Mouse (Mus musculus): ENCODE results near the gene Hoxd10. TPM values are rescaled to one million over a fixed set of nuclear protein-coding genes. Genes with fewer than 3 reads are reported as not detected.

The Hoxd10 gene
- polyA plus RNA-seq, 1 experiment from 2014 or later = not detected

GRCm38 (mm10) chr2:74686988-74687697, 4.6 kb upstream of the Hoxd10 start:
- no peaks in the 10 kb centered on the region for H3K36me3 ChIP-seq (replicated peaks)
- H3K4me1 ChIP-seq = peaks cover 12% of the 10 kb centered on the region
- no peak overlapping the region for H3K9ac ChIP-seq
- no peak overlapping the region for H3K27ac ChIP-seq
- no peaks in the 10 kb centered on the region for H3K9me3 ChIP-seq
- 2% methylated on average over 27 of the region's 27 CpGs for WGBS
- ATAC-seq (ENCODE audit: low FRiP score) = no peak
- H3K27me3 ChIP-seq = peaks cover 87% of the 10 kb centered on the region
- no peak overlapping the region for H3K4me2 ChIP-seq
- H3K4me3 ChIP-seq (replicated peaks) = no peak overlapping the region

DNA sequence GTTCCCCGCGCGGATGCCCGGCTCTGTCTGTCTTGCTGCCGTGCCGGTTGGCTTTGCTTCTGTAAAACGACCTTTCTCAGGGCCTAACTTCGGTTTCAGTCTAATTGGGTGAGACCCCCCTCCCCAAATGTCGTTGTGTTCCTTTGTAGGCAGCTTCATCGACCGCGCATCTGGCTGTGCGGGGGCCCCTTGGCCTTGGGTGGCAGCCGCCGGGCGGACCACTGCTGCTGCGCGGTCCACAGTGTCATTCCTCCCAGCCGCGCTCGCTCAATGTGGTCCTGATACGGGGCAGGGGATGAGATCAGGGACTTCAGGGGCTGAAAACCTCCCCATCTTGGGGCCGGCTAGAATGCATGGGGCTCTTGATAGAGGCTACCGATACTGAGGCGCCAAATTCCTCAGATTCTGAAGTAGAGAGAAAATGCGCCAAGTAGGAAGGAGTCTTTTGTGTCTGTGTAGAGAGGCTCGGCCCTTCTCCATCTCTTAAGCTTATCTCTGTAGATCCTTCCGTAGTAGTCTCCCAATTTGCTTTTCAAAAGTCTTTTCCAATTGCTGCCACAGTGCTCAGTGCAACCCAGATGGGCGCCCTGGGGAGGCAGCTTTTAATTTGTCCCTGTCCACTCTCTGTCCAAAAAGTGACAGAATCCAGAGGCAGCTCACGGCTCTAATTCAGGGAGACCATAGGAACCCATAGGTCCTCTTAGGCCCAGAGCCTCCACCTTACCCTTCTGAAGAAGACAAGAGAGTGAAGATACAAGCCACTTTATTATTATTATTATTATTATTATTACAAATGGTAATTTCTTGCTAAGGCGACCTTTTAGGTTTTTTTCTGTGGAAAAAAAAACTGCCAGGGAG, 3.8 kb upstream of the Hoxd10 start:
- no peaks in the 10 kb centered on the region for H3K36me3 ChIP-seq (replicated peaks)
- peaks cover 87% of the 10 kb centered on the region for H3K27me3 ChIP-seq
- WGBS = 1% methylated on average over 31 of the region's 31 CpGs
- no peak overlapping the region for H3K9ac ChIP-seq
- H3K4me1 ChIP-seq = peaks cover 5% of the 10 kb centered on the region; the same call in 1 of the 2 replicates
- H3K4me2 ChIP-seq = no peak overlapping the region
- no peak overlapping the region for H3K4me3 ChIP-seq (replicated peaks)
- H3K9me3 ChIP-seq = no peaks in the 10 kb centered on the region
- ATAC-seq (ENCODE audit: low FRiP score) = no peak
- H3K27ac ChIP-seq = no peak overlapping the region

GRCm38 (mm10) chr2:74688795-74689573, 2.7 kb upstream of the Hoxd10 start:
- Histone ChIP-seq H3K4me1 (peaks cover 4% of the 10 kb centered on the region; the same call in 1 of the 2 replicates), H3K27ac (no peak overlapping the region), H3K4me3 (replicated peaks) (no peak overlapping the region), H3K27me3 (peaks cover 87% of the 10 kb centered on the region), H3K9me3 (no peaks in the 10 kb centered on the region), H3K36me3 (replicated peaks) (no peaks in the 10 kb centered on the region), H3K9ac (no peak overlapping the region), H3K4me2 (no peak overlapping the region)
- 4% methylated on average over 12 of the region's 12 CpGs for WGBS
- no peak for ATAC-seq (ENCODE audit: low FRiP score)

- H3K27me3 ChIP-seq = peaks cover 87% of the 10 kb centered on the region
- no peaks in the 10 kb centered on the region for H3K36me3 ChIP-seq (replicated peaks)
- peaks cover 4% of the 10 kb centered on the region; the same call in 1 of the 2 replicates for H3K4me1 ChIP-seq
- no peak overlapping the region for H3K4me3 ChIP-seq (replicated peaks)
- H3K9me3 ChIP-seq = no peaks in the 10 kb centered on the region
- H3K27ac ChIP-seq = no peak overlapping the region
- H3K9ac ChIP-seq = no peak overlapping the region
- no peak for ATAC-seq (ENCODE audit: low FRiP score)
- H3K4me2 ChIP-seq = no peak overlapping the region
- WGBS = 1% methylated on average over 24 of the region's 24 CpGs
These were observed 2.0 kb upstream of the Hoxd10 start for GRCm38 (mm10) chr2:74689574-74690337.

DNA sequence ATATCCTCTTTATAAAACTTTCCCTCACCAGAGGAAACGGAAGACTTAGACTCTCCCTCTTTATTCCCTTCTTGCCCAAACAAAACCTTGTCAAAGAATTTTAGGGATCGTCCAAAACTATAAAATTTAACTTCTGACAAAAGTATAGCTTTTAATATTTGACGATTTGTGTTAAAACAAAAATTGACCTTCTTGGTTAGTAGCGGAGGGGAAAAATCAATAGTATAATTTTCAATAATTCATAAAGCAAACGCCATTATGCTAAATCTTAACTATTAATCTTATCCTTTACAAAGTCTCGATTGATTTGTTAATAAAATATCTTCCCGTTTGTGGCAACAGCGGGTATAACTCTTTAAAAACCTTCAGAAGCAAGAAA, 1.4 kb upstream of the Hoxd10 start:
- peaks cover 4% of the 10 kb centered on the region; the same call in 1 of the 2 replicates for H3K4me1 ChIP-seq
- no peak for ATAC-seq (ENCODE audit: low FRiP score)
- no peaks in the 10 kb centered on the region for H3K36me3 ChIP-seq (replicated peaks)
- H3K27me3 ChIP-seq = peaks cover 87% of the 10 kb centered on the region
- WGBS = 11% methylated on average over 8 of the region's 8 CpGs
- H3K4me3 ChIP-seq (replicated peaks) = no peak overlapping the region
- no peaks in the 10 kb centered on the region for H3K9me3 ChIP-seq
- H3K27ac ChIP-seq = no peak overlapping the region
- H3K9ac ChIP-seq = no peak overlapping the region
- no peak overlapping the region for H3K4me2 ChIP-seq

DNA sequence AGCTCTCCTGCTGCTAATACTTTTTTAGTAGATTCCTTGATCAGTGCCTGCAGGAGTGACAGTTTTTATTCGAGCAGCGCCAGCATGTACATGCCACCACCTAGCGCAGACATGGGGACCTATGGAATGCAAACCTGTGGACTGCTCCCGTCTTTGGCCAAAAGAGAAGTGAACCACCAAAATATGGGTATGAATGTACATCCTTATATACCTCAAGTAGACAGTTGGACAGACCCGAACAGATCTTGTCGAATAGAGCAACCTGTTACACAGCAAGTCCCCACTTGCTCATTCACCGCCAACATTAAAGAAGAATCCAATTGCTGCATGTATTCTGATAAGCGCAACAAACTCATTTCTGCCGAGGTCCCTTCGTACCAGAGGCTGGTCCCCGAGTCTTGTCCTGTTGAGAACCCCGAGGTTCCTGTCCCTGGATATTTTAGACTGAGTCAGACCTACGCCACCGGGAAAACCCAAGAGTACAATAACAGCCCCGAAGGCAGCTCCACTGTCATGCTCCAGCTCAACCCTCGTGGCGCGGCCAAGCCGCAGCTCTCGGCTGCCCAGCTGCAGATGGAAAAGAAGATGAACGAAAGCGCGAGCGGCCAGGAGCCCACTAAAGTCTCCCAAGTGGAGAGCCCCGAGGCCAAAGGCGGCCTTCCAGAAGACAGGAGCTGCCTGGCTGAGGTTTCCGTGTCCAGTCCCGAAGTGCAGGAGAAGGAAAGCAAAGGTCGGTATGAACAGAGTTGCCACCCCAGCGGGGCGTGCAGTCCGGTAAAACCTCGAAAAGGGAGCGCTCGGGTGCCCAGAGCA, 477 bp downstream of the Hoxd10 start:
- H3K9me3 ChIP-seq = no peaks in the 10 kb centered on the region
- H3K27me3 ChIP-seq = peaks cover 91% of the 10 kb centered on the region
- no peak for ATAC-seq (ENCODE audit: low FRiP score)
- 3% methylated on average over 35 of the region's 35 CpGs for WGBS
- peaks cover 4% of the 10 kb centered on the region; the same call in 1 of the 2 replicates for H3K4me1 ChIP-seq
- H3K27ac ChIP-seq = no peak overlapping the region
- no peaks in the 10 kb centered on the region for H3K36me3 ChIP-seq (replicated peaks)
- H3K4me2 ChIP-seq = no peak overlapping the region
- no peak overlapping the region for H3K9ac ChIP-seq
- H3K4me3 ChIP-seq (replicated peaks) = no peak overlapping the region

GRCm38 (mm10) chr2:74692808-74693431, 1.2 kb downstream of the Hoxd10 start:
- WGBS = under 1% methylated on average over 20 of the region's 20 CpGs
- Histone ChIP-seq H3K27ac (no peak overlapping the region), H3K4me3 (replicated peaks) (no peak overlapping the region), H3K4me2 (no peak overlapping the region), H3K9me3 (no peaks in the 10 kb centered on the region), H3K27me3 (peaks cover 91% of the 10 kb centered on the region), H3K4me1 (peaks cover 9% of the 10 kb centered on the region), H3K9ac (no peak overlapping the region), H3K36me3 (replicated peaks) (no peaks in the 10 kb centered on the region)
- no peak for ATAC-seq (ENCODE audit: low FRiP score)

DNA sequence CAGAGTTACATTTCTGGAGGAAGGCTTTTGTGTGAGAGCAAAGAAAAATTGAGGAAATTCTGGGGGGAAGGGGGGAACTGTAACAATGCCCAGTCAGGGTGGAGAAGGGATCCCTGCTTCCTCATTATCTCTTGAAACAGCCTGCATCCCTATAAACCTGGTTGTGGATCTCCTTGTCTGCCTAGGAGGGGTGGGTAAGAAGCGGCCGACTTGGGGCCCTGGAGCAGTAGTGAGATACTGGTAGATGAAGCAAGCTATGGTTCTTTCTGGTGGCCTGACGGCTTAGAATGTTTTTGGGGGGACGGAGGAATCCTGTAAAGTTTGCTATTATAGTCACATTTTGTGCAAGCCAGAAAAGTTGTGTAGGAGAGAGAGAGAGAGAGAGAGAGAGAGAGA, 1.7 kb downstream of the Hoxd10 start:
- H3K4me3 ChIP-seq (replicated peaks) = no peak overlapping the region
- H3K36me3 ChIP-seq (replicated peaks) = no peaks in the 10 kb centered on the region
- H3K9me3 ChIP-seq = no peaks in the 10 kb centered on the region
- H3K4me2 ChIP-seq = no peak overlapping the region
- no peak overlapping the region for H3K9ac ChIP-seq
- ATAC-seq (ENCODE audit: low FRiP score) = no peak
- WGBS = 10% methylated on average over 4 of the region's 4 CpGs
- H3K27me3 ChIP-seq = peaks cover 92% of the 10 kb centered on the region
- H3K4me1 ChIP-seq = peaks cover 14% of the 10 kb centered on the region
- no peak overlapping the region for H3K27ac ChIP-seq

GRCm38 (mm10) chr2:74694066-74694465, 2.3 kb downstream of the Hoxd10 start:
- Histone ChIP-seq H3K27ac (no peak overlapping the region), H3K9ac (no peak overlapping the region), H3K4me3 (replicated peaks) (no peak overlapping the region), H3K36me3 (replicated peaks) (no peaks in the 10 kb centered on the region), H3K4me2 (no peak overlapping the region), H3K9me3 (no peaks in the 10 kb centered on the region), H3K4me1 (peaks cover 18% of the 10 kb centered on the region), H3K27me3 (peaks cover 95% of the 10 kb centered on the region)
- WGBS = 2% methylated on average over 16 of the region's 16 CpGs
- ATAC-seq (ENCODE audit: low FRiP score) = no peak

- Histone ChIP-seq H3K4me1 (peaks cover 18% of the 10 kb centered on the region), H3K9me3 (no peaks in the 10 kb centered on the region), H3K4me3 (replicated peaks) (no peak overlapping the region), H3K4me2 (no peak overlapping the region), H3K9ac (no peak overlapping the region), H3K27me3 (peaks cover 96% of the 10 kb centered on the region), H3K36me3 (replicated peaks) (no peaks in the 10 kb centered on the region), H3K27ac (no peak overlapping the region)
- 9% methylated on average over 1 of the region's 1 CpGs for WGBS
- ATAC-seq (ENCODE audit: low FRiP score) = no peak
These were observed 3.7 kb downstream of the Hoxd10 start for GRCm38 (mm10) chr2:74695383-74695782.

Data from forebrain, embryonic 12.5 days (tissue).